Mouse (Mus musculus): ENCODE measurements around the gene Rnf220. TPM values are rescaled to one million over a fixed set of nuclear protein-coding genes. Genes with fewer than 3 reads are reported as not detected.

The Rnf220 gene
- polyA plus RNA-seq, 1 experiment from 2014 or later, result 46.0 TPM

- Histone ChIP-seq H3K4me1 (peaks cover 25% of the 10 kb centered on the region), H3K9ac (no peak overlapping the region), H3K9me3 (no peaks in the 10 kb centered on the region), H3K4me2 (peak overlapping the region; percentile 64), H3K27ac (replicated peaks) (no peak overlapping the region), H3K4me3 (no peak overlapping the region), H3K27me3 (replicated peaks) (peaks cover 23% of the 10 kb centered on the region), H3K36me3 (no peaks in the 10 kb centered on the region)
- WGBS, result 46% methylated on average over 2 of the region's 2 CpGs
- ATAC-seq (ENCODE audit: extremely low read depth, insufficient number of reproducible peaks, low FRiP score, low TSS enrichment), result no peak
Measured at GRCm38 (mm10) chr4:117392391-117392790, 104.5 kb downstream of the Rnf220 start.

GRCm38 (mm10) chr4:117391966-117392365 lies 104.9 kb downstream of the Rnf220 start:
- Histone ChIP-seq H3K4me3 (peak overlapping the region; percentile 36), H3K27ac (replicated peaks) (no peak overlapping the region), H3K27me3 (replicated peaks) (peaks cover 23% of the 10 kb centered on the region), H3K4me2 (peak overlapping the region; percentile 64), H3K9ac (0 out of 2 replicates have a peak overlapping the region, but pooled peaks have one; percentile 37), H3K9me3 (no peaks in the 10 kb centered on the region), H3K36me3 (no peaks in the 10 kb centered on the region), H3K4me1 (peaks cover 22% of the 10 kb centered on the region)
- WGBS, result 1% methylated on average over 9 of the region's 9 CpGs
- ATAC-seq (ENCODE audit: extremely low read depth, insufficient number of reproducible peaks, low FRiP score, low TSS enrichment), result no peak

DNA sequence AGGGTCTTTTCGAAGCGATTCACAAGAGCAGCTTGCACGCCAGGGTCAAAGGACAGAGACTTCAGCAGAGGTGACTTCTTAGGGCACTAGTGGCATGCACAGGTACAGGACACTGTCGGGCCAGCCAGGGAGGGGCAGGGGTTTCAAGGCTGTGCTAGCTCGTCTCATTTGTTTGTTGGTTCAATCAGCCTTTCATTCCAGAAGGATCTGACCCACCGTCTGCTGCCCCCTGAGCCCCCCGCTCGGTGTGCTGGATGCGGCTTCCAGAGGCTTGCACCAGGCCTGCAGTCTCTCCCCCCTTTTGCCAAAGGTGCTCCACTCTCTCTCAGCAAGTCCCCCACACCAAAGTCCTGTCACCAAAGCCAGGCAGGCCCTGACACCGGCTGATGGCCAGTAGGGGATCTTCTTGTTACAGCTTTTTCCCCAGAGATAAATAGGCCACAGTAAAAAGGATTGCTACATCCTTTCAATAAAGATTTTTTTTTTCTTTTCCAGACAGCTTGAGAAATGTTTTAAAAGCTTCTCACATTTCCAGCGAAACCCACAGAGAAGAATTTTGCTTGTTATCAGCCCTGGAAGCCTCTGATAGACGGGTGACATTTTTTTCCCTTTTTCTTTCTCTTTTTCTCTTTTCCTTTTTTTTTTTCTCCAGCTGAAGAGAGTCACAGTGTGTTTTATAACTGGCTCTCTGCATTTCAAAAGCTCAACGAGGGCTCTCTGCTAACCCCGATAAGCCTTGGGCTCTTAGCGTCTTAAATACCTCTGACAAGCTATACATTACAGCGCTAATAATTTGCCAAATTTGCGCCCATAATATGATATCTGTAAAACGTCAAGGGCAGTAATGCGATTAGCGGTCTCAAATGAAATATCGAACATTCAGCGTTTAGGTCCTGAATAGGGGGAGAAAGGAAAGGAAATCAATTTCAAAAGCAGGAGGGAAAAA lies 105.7 kb downstream of the Rnf220 start:
- no peak overlapping the region for H3K27ac ChIP-seq (replicated peaks)
- H3K4me3 ChIP-seq, result peak overlapping the region; percentile 36
- H3K4me1 ChIP-seq, result peaks cover 22% of the 10 kb centered on the region
- ATAC-seq (ENCODE audit: extremely low read depth, insufficient number of reproducible peaks, low FRiP score, low TSS enrichment), result no peak
- peak overlapping the region; percentile 61 for H3K9ac ChIP-seq
- H3K9me3 ChIP-seq, result no peaks in the 10 kb centered on the region
- peaks cover 23% of the 10 kb centered on the region for H3K27me3 ChIP-seq (replicated peaks)
- WGBS, result 30% methylated on average over 22 of the region's 22 CpGs
- peak overlapping the region; percentile 64 for H3K4me2 ChIP-seq
- H3K36me3 ChIP-seq, result no peaks in the 10 kb centered on the region

DNA sequence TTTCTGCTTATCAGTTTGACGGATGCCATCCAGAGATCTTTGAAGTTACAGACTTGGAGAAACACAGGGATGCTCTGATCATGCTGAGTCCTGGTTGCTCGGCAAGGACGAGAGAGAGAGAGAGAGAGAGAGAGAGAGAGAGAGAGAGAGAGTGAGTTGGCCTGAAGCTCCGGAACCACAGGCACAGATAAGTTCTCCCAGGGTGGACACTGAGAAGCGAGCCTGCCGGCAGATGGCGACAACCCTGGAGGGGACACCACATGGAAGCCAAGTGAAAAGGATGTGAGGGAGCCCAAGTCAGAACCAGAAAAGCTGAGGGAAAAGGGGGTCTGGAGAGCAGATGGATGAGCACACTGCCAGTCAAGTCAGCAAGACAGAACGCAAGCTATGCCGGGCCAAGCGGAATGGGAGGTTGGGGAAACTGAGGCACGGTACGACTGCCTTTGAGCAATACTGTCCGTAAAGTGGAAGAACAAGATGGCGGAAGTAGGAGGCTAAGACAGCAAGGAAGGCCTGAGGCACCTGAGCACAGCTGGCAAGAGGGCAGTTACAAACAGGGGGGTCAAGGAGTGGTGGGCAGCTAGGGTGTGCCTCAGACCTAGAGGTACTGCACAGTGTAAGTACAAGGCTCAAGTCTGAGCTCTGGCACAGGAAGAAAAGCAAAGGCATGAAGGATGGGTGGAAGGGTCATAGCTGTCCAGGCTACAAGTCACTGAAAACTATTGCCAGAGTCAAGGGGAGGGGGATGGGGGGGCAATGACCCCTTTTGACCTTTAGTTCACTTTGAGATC lies 107.4 kb downstream of the Rnf220 start:
- Histone ChIP-seq H3K4me3 (no peak overlapping the region), H3K9me3 (no peaks in the 10 kb centered on the region), H3K4me1 (peaks cover 22% of the 10 kb centered on the region), H3K36me3 (no peaks in the 10 kb centered on the region), H3K4me2 (no peak overlapping the region), H3K9ac (no peak overlapping the region), H3K27ac (replicated peaks) (no peak overlapping the region), H3K27me3 (replicated peaks) (peaks cover 23% of the 10 kb centered on the region)
- ATAC-seq (ENCODE audit: extremely low read depth, insufficient number of reproducible peaks, low FRiP score, low TSS enrichment), result no peak; the same call in 1 of the 2 replicates
- WGBS, result 62% methylated on average over 14 of the region's 14 CpGs

DNA sequence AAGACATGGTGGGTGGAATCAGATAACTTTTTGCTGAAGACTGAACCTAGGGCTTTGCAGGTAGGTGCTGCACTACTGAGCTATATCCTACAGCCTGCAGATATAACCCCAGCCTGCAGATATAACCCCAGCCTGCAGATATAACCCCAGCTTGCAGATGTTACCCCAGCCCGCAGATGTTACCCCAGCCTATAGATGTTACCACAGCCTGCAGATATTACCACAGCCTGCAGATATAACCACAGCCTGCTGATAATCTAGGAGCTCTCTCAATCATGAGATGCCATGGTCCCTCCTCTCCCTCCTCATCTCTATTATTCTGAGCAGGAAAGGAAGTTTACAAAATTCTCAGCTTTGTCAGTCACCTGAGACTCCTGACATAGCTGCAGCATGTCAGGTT lies 111.6 kb downstream of the Rnf220 start:
- Histone ChIP-seq H3K4me1 (no peaks in the 10 kb centered on the region), H3K36me3 (no peaks in the 10 kb centered on the region), H3K9ac (no peak overlapping the region), H3K4me3 (no peak overlapping the region), H3K4me2 (no peak overlapping the region), H3K27ac (replicated peaks) (no peak overlapping the region), H3K27me3 (replicated peaks) (peaks cover 6% of the 10 kb centered on the region; the same call in 1 of the 2 replicates), H3K9me3 (no peaks in the 10 kb centered on the region)
- ATAC-seq (ENCODE audit: extremely low read depth, insufficient number of reproducible peaks, low FRiP score, low TSS enrichment), result no peak
- 84% methylated on average over 1 of the region's 1 CpGs for WGBS

DNA sequence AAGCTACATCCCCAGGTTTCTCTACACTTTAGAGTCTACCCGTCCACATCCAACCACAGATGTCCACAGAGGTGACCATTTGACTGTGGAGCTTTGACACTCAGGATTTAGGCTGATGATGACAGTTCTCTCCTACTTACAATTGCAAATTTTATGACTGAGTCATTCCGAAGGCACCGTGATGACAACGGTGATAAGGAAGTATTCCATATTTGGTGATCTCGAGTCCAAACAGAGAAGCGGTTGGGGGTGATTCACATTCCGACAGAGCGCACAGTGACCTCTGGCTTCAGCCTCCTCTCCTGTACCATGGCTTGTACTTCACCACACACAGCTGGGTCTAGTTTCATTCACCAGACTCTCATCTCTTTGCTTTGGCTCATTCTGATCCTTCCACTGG lies 115.0 kb downstream of the Rnf220 start:
- WGBS, result 63% methylated on average over 8 of the region's 8 CpGs
- Histone ChIP-seq H3K36me3 (no peaks in the 10 kb centered on the region), H3K9ac (no peak overlapping the region), H3K27ac (replicated peaks) (no peak overlapping the region), H3K4me3 (no peak overlapping the region), H3K27me3 (replicated peaks) (peaks cover 4% of the 10 kb centered on the region; the same call in 1 of the 2 replicates), H3K9me3 (no peaks in the 10 kb centered on the region), H3K4me1 (no peaks in the 10 kb centered on the region), H3K4me2 (no peak overlapping the region)
- ATAC-seq (ENCODE audit: extremely low read depth, insufficient number of reproducible peaks, low FRiP score, low TSS enrichment), result no peak

DNA sequence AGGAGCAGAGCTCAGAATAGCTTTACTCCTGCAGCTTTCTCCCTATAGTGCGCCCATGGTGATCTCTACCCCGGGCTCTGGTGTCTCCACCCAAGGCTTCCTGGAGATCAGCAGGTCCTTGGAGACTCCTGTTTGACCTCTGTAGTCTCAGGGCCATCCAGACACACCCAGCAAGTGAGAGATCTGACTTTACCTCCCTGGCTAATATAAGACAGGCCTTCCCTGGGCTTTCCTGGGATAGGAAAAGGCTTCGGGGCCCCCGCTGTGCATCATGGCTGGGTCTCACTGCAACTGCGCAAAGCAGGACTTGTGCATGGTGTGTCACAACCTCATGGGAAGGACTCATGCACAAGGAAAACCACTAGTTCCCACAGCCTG lies 116.3 kb downstream of the Rnf220 start:
- no peaks in the 10 kb centered on the region for H3K4me1 ChIP-seq
- no peaks in the 10 kb centered on the region for H3K36me3 ChIP-seq
- no peak overlapping the region for H3K9ac ChIP-seq
- 84% methylated on average over 5 of the region's 5 CpGs for WGBS
- no peak overlapping the region for H3K4me2 ChIP-seq
- H3K9me3 ChIP-seq, result no peaks in the 10 kb centered on the region
- peaks cover 4% of the 10 kb centered on the region; the same call in 1 of the 2 replicates for H3K27me3 ChIP-seq (replicated peaks)
- no peak overlapping the region for H3K27ac ChIP-seq (replicated peaks)
- ATAC-seq (ENCODE audit: extremely low read depth, insufficient number of reproducible peaks, low FRiP score, low TSS enrichment), result no peak
- H3K4me3 ChIP-seq, result no peak overlapping the region

GRCm38 (mm10) chr4:117379803-117380557 lies 116.9 kb downstream of the Rnf220 start:
- Histone ChIP-seq H3K36me3 (no peaks in the 10 kb centered on the region), H3K9me3 (no peaks in the 10 kb centered on the region), H3K27ac (replicated peaks) (no peak overlapping the region), H3K27me3 (replicated peaks) (peaks cover 6% of the 10 kb centered on the region), H3K9ac (no peak overlapping the region), H3K4me1 (no peaks in the 10 kb centered on the region), H3K4me3 (no peak overlapping the region), H3K4me2 (no peak overlapping the region)
- 56% methylated on average over 14 of the region's 14 CpGs for WGBS
- no peak for ATAC-seq (ENCODE audit: extremely low read depth, insufficient number of reproducible peaks, low FRiP score, low TSS enrichment)

- Histone ChIP-seq H3K9me3 (no peaks in the 10 kb centered on the region), H3K27ac (replicated peaks) (no peak overlapping the region), H3K4me3 (peak overlapping the region; percentile 19; the same call in 1 of the 2 replicates), H3K4me1 (peaks cover 13% of the 10 kb centered on the region), H3K9ac (peak overlapping the region; percentile 29; the same call in 1 of the 2 replicates), H3K36me3 (no peaks in the 10 kb centered on the region), H3K4me2 (peak overlapping the region; percentile 53), H3K27me3 (replicated peaks) (peaks cover 43% of the 10 kb centered on the region)
- WGBS, result 20% methylated on average over 10 of the region's 10 CpGs
- no peak for ATAC-seq (ENCODE audit: extremely low read depth, insufficient number of reproducible peaks, low FRiP score, low TSS enrichment)
Measured at GRCm38 (mm10) chr4:117374078-117374540, 122.7 kb downstream of the Rnf220 start.

DNA sequence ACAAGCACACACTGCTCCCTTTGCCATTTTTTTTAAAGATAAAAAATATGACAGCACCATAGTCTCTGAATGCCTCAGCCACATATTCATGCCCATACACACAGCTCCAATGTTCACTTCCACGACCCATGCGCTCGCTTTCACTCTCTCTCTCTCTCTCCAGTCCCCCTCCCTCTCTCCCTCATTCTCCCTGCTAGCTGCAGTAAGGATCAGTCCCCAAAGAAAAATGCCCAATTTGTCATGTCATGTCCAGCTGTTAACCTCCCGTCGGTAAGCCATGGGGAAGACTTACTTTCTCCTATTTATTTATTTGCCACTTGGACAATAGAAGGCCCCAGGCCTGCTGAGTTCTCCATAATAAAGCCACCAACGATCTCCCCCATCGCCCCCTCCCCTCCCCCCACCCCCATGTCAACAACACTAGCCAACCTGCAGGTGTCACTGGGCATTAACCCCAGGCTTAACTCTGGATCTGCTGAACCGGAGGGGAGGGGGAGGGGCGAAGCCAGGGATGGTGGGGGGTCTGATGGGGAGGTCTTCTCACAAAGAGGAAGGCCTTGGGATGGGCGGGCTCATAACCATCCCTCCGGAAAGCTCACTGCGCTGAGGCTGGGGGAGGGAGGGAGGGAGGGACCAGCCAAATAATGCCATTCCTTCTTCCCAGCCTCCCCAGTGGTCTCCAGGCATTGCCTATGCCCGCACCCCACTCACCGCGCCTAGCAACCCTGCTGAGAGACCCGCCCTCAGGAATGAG lies 123.4 kb downstream of the Rnf220 start:
- H3K27ac ChIP-seq (replicated peaks), result no peak overlapping the region
- peak overlapping the region; percentile 19; the same call in 1 of the 2 replicates for H3K4me3 ChIP-seq
- no peaks in the 10 kb centered on the region for H3K9me3 ChIP-seq
- H3K36me3 ChIP-seq, result no peaks in the 10 kb centered on the region
- no peak for ATAC-seq (ENCODE audit: extremely low read depth, insufficient number of reproducible peaks, low FRiP score, low TSS enrichment)
- H3K9ac ChIP-seq, result peak overlapping the region; percentile 29; the same call in 1 of the 2 replicates
- H3K27me3 ChIP-seq (replicated peaks), result peaks cover 43% of the 10 kb centered on the region
- H3K4me2 ChIP-seq, result peak overlapping the region; percentile 53
- WGBS, result 12% methylated on average over 16 of the region's 16 CpGs
- peaks cover 13% of the 10 kb centered on the region for H3K4me1 ChIP-seq

Data from heart, embryonic 13.5 days (tissue).